Mouse (Mus musculus) right cerebral cortex, adult 2 months (tissue): ENCODE data around the gene Rpl10-ps3.
A peak's percentile ranks its signal among the peaks of the same experiment; 100 is the strongest.

Experiments used
- DNase-seq, 2 experiments: peaks; one replicate each; pipeline ENCODE4 v3.0.0; 2021 to 2022; ENCODE audit warnings: low spot score in 2 of 2

Rpl10-ps3 gene

GRCm38 (mm10) chr9:50344868-50345267 lies at the start of gene Rpl10-ps3:
TSS of gene Rpl10-ps3 (minus strand) at chr9:50344968.
- no peak for DNase-seq

GRCm38 (mm10) chr9:50375598-50375997 lies 30.8 kb upstream of the Rpl10-ps3 start:
- DNase-seq = no peak

- DNase-seq = peak; percentile 58 to 60
Observed at GRCm38 (mm10) chr9:50374666-50375065, 29.9 kb upstream of the Rpl10-ps3 start.

- DNase-seq = no peak
Observed at GRCm38 (mm10) chr9:50368551-50369297, 24.0 kb upstream of the Rpl10-ps3 start.

- DNase-seq = no peak
Observed at GRCm38 (mm10) chr9:50365059-50365780, 20.5 kb upstream of the Rpl10-ps3 start.

- DNase-seq = no peak
Observed at GRCm38 (mm10) chr9:50363962-50364361, 19.2 kb upstream of the Rpl10-ps3 start.

- no peak for DNase-seq
Observed at GRCm38 (mm10) chr9:50363259-50363658, 18.5 kb upstream of the Rpl10-ps3 start.

GRCm38 (mm10) chr9:50362556-50362955 lies 17.8 kb upstream of the Rpl10-ps3 start:
- DNase-seq = no peak

- no peak for DNase-seq
Observed at GRCm38 (mm10) chr9:50360370-50360769, 15.6 kb upstream of the Rpl10-ps3 start.

- no peak for DNase-seq
Observed at GRCm38 (mm10) chr9:50357331-50357730, 12.6 kb upstream of the Rpl10-ps3 start.

GRCm38 (mm10) chr9:50351746-50352145 lies 7.0 kb upstream of the Rpl10-ps3 start:
- DNase-seq = no peak

- DNase-seq = no peak
Observed at GRCm38 (mm10) chr9:50350571-50350970, 5.8 kb upstream of the Rpl10-ps3 start.

- no peak for DNase-seq
Observed at GRCm38 (mm10) chr9:50349156-50349555, 4.4 kb upstream of the Rpl10-ps3 start.

GRCm38 (mm10) chr9:50348256-50348655 lies 3.5 kb upstream of the Rpl10-ps3 start:
- no peak for DNase-seq

- DNase-seq = no peak
Observed at GRCm38 (mm10) chr9:50335539-50336325, 9.0 kb downstream of the Rpl10-ps3 start.

GRCm38 (mm10) chr9:50333413-50333812 lies 11.4 kb downstream of the Rpl10-ps3 start:
- DNase-seq = peak; percentile 57 to 62

GRCm38 (mm10) chr9:50324355-50325225 lies 20.2 kb downstream of the Rpl10-ps3 start:
- DNase-seq = peak in 1 of 2 experiments; percentile 15

GRCm38 (mm10) chr9:50320729-50321128 lies 24.0 kb downstream of the Rpl10-ps3 start:
- DNase-seq = peak; percentile 19 to 22

GRCm38 (mm10) chr9:50319506-50319905 lies 25.3 kb downstream of the Rpl10-ps3 start:
- DNase-seq = no peak

- DNase-seq = no peak
Observed at GRCm38 (mm10) chr9:50317299-50317698, 27.5 kb downstream of the Rpl10-ps3 start.

GRCm38 (mm10) chr9:50315650-50316049 lies 29.1 kb downstream of the Rpl10-ps3 start:
- DNase-seq = no peak
